In genomic region chr11:116489771-116490231, GRCm38 (mm10) we compare ENCODE assay signal across 7 mouse cellular contexts. TPM values are rescaled to one million over a fixed set of nuclear protein-coding genes. Genes with fewer than 3 reads are reported as not detected.
DNase-seq lines count a peak whose midpoint lies in the region; ATAC-seq and TF ChIP-seq lines count a peak whose summit lies in the region.

No protein-coding gene starts in this region.

- peak overlapping the region; percentile 95 for H3K9ac ChIP-seq in heart, postnatal 0 days (replicated peaks; ENCODE audit: low read depth, low read length)

- no peak overlapping the region for H3K27ac ChIP-seq in brown adipose tissue, adult 24 weeks (replicated peaks; ENCODE audit: low read depth, low read length)
- peak overlapping the region; percentile 90 for H3K27ac ChIP-seq in heart, postnatal 0 days (ENCODE audit: low read depth)

- peak overlapping the region; percentile 94 for H3K4me2 ChIP-seq in heart, postnatal 0 days (ENCODE audit: low read depth, low read length)

- TF ChIP-seq EP300 in heart, postnatal 0 days (IDR thresholded peaks at IDR 0.05; ENCODE audit: low read depth), result no peak

- no peaks in the 10 kb centered on the region for H3K27me3 ChIP-seq in heart, postnatal 0 days (ENCODE audit: control insufficient read depth, insufficient read depth, low read length)

- no peak for TF ChIP-seq CTCF in heart, postnatal 0 days (IDR thresholded peaks at IDR 0.05; ENCODE audit: low read depth)

- H3K4me3 ChIP-seq in brown adipose tissue, adult 24 weeks (ENCODE audit: insufficient read depth, low read depth, low read length), result peak overlapping the region; percentile 91
- peak overlapping the region; percentile 98 for H3K4me3 ChIP-seq in heart, postnatal 0 days (ENCODE audit: low read depth, low read length)

- WGBS in heart, postnatal 0 days, result under 1% methylated on average over 36 of the region's 39 CpGs

- peak; percentile 20 for ATAC-seq in heart, postnatal 0 days (ENCODE audit: insufficient read depth, low read depth)

- DNase-seq in ovary, postnatal 14 days (ENCODE audit: low spot score), result peak; percentile 34
- no peak for DNase-seq in ovary, postnatal 10 days (ENCODE audit: low spot score)
- DNase-seq in heart, postnatal 0 days (ENCODE audit: low spot score), result no peak
- DNase-seq in mesoderm, embryonic 11.5 days (ENCODE audit: low read depth, low spot score), result peak; percentile 21
- DNase-seq in cerebellum, postnatal 36 days, result no peak
- DNase-seq in kidney, postnatal 36 days, result no peak

- peaks cover 3% of the 10 kb centered on the region; the same call in 1 of the 2 replicates for H3K4me1 ChIP-seq in brown adipose tissue, adult 24 weeks (ENCODE audit: control insufficient read depth, insufficient read depth, insufficient read length, low read length)
- 0 out of 2 replicates have a peak, but pooled peaks cover 7% of the 10 kb centered on the region for H3K4me1 ChIP-seq in heart, postnatal 0 days (ENCODE audit: control insufficient read depth, insufficient read depth)

- peaks cover 28% of the 10 kb centered on the region for H3K36me3 ChIP-seq in heart, postnatal 0 days (replicated peaks; ENCODE audit: control insufficient read depth, insufficient read depth, low read length)

- H3K9me3 ChIP-seq in heart, postnatal 0 days (replicated peaks; ENCODE audit: control insufficient read depth, low read length), result no peaks in the 10 kb centered on the region

RNA-seq across cellular contexts. Expression of gene Prpsap1, which starts 4.2 kb away (rescaled TPM):
- polyA plus RNA-seq in brown adipose tissue, adult 24 weeks (2012; ENCODE audit: insufficient read depth, insufficient read length, missing spikeins), result 19.2 and 19.3 TPM in 2 replicates
- total RNA-seq in heart, postnatal 0 days (2014; rRNA removed; ENCODE audit: low replicate concordance), result 43.3 and 46.6 TPM in 2 replicates
- 59.2 and 62.2 TPM in 2 replicates for polyA plus RNA-seq in heart, postnatal 0 days (2015; fragmentation: Nextera tagmentation; extraction: Ambion mirVana)

RNA-seq across cellular contexts. Expression of gene Qrich2, which starts 23.8 kb away (rescaled TPM):
- polyA plus RNA-seq in brown adipose tissue, adult 24 weeks (2012; ENCODE audit: insufficient read depth, insufficient read length, missing spikeins), result not detected in 2 replicates
- 0.23 TPM in 1 of 2 replicates, not detected in the other for total RNA-seq in heart, postnatal 0 days (2014; rRNA removed; ENCODE audit: low replicate concordance)
- not detected in 2 replicates for polyA plus RNA-seq in heart, postnatal 0 days (2015; fragmentation: Nextera tagmentation; extraction: Ambion mirVana)

RNA-seq across cellular contexts. Expression of gene Sphk1, which starts 40.9 kb away (rescaled TPM):
- not detected in 2 replicates for polyA plus RNA-seq in brown adipose tissue, adult 24 weeks (2012; ENCODE audit: insufficient read depth, insufficient read length, missing spikeins)
- total RNA-seq in heart, postnatal 0 days (2014; rRNA removed; ENCODE audit: low replicate concordance), result 1.9 and 3.1 TPM in 2 replicates
- 2.0 TPM in 2 replicates for polyA plus RNA-seq in heart, postnatal 0 days (2015; fragmentation: Nextera tagmentation; extraction: Ambion mirVana)

RNA-seq across cellular contexts. Expression of gene Ubald2, which starts 55.9 kb away (rescaled TPM):
- polyA plus RNA-seq in brown adipose tissue, adult 24 weeks (2012; ENCODE audit: insufficient read depth, insufficient read length, missing spikeins), result 29.8 and 38.4 TPM in 2 replicates
- total RNA-seq in heart, postnatal 0 days (2014; rRNA removed; ENCODE audit: low replicate concordance), result 48.3 and 161 TPM in 2 replicates
- polyA plus RNA-seq in heart, postnatal 0 days (2015; fragmentation: Nextera tagmentation; extraction: Ambion mirVana), result 32.3 and 41.9 TPM in 2 replicates

Comparison
In these comparisons a context has a peak if more than half of its experiments do, and no peak if none do; other contexts are left out.
1. DNase-seq: peak in ovary, postnatal 14 days (single experiment) and mesoderm, embryonic 11.5 days (single experiment); none in ovary, postnatal 10 days (single experiment), heart, postnatal 0 days (single experiment), cerebellum, postnatal 36 days (0 of 2) and kidney, postnatal 36 days (0 of 2).